Mouse (Mus musculus) midbrain, embryonic 13.5 days (tissue): ENCODE results near the gene Csad. TPM values are rescaled to one million over a fixed set of nuclear protein-coding genes. Genes with fewer than 3 reads are reported as not detected.
A peak's percentile ranks its signal among the peaks of the same experiment; 100 is the strongest.

Source experiments
- ATAC-seq: fragments of 200-750 bp; cut with Nextera tagmentation; 2 replicates; pipeline ENCODE4 v1.8.0; 2017; ENCODE audit warnings: mild to moderate bottlenecking, moderate TSS enrichment, moderate library complexity
- H3K27ac ChIP-seq: fragments of 300-500 bp; sonication (generic); 2 replicates; pipeline ENCODE4 v1.5.1; 2015; ENCODE audit warnings: inconsistent platforms, mild to moderate bottlenecking, moderate library complexity
- H3K27me3 ChIP-seq: fragments of 300-500 bp; sonication (generic); 2 replicates; pipeline ENCODE4 v1.6.1; 2015; ENCODE audit warnings: mild to moderate bottlenecking, inconsistent platforms
- H3K36me3 ChIP-seq: fragments of 300-500 bp; sonication (generic); 2 replicates; pipeline ENCODE4 v1.6.1; 2015; ENCODE audit warnings: mild to moderate bottlenecking, inconsistent platforms
- H3K4me1 ChIP-seq: fragments of 300-500 bp; sonication (generic); replicated peaks from 2 replicates; pipeline ENCODE4 v1.6.1; 2015; ENCODE audit warnings: inconsistent platforms
- H3K4me2 ChIP-seq: fragments of 300-500 bp; sonication (generic); replicated peaks from 2 replicates; pipeline ENCODE4 v1.6.1; 2015; ENCODE audit warnings: moderate library complexity, mild to moderate bottlenecking, inconsistent platforms
- H3K4me3 ChIP-seq: fragments of 300-500 bp; sonication (generic); replicated peaks from 2 replicates; pipeline ENCODE4 v1.5.1; 2015; ENCODE audit warnings: mild to moderate bottlenecking, inconsistent platforms
- H3K9ac ChIP-seq: fragments of 300-500 bp; sonication (generic); replicated peaks from 2 replicates; pipeline ENCODE4 v1.6.1; 2015; ENCODE audit warnings: mild to moderate bottlenecking, inconsistent platforms
- H3K9me3 ChIP-seq: fragments of 300-500 bp; sonication (generic); 2 replicates; pipeline ENCODE4 v1.6.1; 2016; ENCODE audit warnings: mild to moderate bottlenecking, inconsistent platforms
- WGBS: fragments of 180-500 bp; shearing (Covaris S2); methylation state at CpG from one replicate; pipeline ENCODE4 v1.1.7; 2015; 5-methylcytosine and 5-hydroxymethylcytosine counted together
- polyA plus RNA-seq: library from polyadenylated mRNA; unstranded; fragments of >200 nt; fragmentation: Nextera tagmentation; extraction: Ambion mirVana; gene quantifications from 2 replicates; pipeline ENCODE4 v1.2.1, GENCODE M21; 2015

Csad gene
- polyA plus RNA-seq, 1 experiment from 2014 or later = 37.9 TPM

DNA sequence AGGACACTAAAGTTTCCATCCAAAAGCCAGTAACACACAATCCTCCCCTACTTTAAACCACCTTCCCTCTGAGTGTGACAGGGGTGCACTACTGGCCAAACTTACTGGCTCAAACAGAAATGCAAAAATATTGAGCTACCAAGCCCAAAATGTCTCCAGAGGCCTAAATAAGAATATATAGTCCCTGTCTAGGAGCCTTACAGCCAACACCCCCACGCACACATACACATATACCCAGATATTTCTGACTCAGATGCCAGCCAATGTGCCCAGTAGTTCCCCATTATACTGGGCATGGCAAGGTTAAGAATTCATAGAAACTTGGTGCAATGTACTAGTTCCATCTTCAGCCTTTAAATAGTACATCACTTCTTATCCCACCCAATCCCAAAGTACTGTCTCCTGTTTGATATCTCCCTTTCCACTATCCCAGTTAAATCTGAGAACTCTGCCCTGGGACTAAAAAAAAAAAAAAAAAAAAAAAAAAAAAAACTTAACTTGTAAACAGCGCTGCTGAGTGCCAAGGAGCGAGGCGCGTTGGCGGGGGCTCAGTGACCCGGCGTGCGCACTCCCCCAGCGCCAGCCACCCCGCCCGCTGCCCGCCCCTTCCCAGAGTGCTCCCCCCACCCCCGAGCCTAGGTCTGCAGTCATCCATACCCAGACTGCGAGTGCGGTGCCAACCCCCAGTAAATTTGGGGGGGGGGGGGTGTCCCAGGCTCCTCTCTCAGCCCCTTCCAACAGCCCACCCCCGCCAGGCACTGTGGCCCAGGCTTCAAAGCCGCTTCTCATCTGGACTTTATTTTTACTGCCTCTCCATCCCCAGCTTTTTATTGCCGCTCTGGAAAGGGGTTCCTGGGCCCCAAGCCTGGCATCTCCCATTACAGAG, 40.0 kb upstream of the Csad start:
- Histone ChIP-seq H3K27ac (no peak overlapping the region), H3K4me2 (peak overlapping the region; percentile 94), H3K9me3 (no peaks in the 10 kb centered on the region), H3K4me1 (peaks cover 50% of the 10 kb centered on the region), H3K27me3 (peaks cover 85% of the 10 kb centered on the region), H3K9ac (no peak overlapping the region), H3K36me3 (no peaks in the 10 kb centered on the region), H3K4me3 (peak overlapping the region; percentile 53)
- ATAC-seq = no peak
- WGBS = 12% methylated on average over 17 of the region's 19 CpGs

- no peaks in the 10 kb centered on the region for H3K9me3 ChIP-seq
- peaks cover 41% of the 10 kb centered on the region for H3K4me1 ChIP-seq
- H3K27me3 ChIP-seq = peaks cover 79% of the 10 kb centered on the region
- ATAC-seq = no peak
- H3K4me3 ChIP-seq = no peak overlapping the region
- peak overlapping the region; percentile 10 for H3K4me2 ChIP-seq
- no peak overlapping the region for H3K9ac ChIP-seq
- H3K36me3 ChIP-seq = no peaks in the 10 kb centered on the region
- WGBS = 12% methylated on average over 22 of the region's 22 CpGs
- H3K27ac ChIP-seq = no peak overlapping the region
Observed at GRCm38 (mm10) chr15:102243229-102244190, 39.0 kb upstream of the Csad start.

DNA sequence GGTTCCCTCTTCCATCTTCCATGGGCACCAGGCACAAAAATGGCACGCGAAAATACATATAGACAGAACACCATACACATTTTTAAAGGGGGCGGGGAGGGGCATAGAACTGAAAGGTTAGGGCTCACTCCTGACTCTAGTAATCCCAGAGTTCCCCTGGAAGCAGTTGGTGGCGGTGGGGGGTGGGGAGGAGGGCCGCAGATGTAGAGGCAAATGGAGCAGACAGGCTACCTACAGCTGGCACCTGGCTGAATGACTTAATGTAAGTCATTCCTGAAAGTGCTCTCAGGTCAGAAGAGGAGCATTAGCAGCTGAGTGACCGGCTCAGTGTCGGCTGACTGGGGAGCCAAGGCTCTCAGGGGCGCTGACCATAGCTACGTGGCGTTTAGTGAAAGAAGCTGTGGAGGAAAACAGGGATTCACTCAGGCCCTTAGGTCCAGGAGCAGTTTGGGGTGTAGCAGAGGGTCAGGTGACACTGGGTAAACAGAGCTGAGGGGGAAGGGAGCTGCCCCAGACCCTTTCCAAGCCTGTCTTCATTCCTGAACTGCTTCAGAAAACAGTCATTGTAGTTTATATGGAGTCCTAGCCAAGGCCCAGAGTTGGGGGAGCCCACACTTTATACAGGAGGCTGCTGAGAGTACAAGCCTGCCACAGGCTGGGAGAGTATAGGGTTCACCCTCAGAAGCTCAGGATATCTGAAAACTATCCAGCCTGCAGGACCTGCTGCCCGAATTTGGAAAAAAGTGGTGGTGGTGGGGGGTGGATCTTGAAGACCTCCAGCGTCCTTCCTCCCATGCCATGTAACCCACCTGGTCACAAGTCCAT, 38.1 kb upstream of the Csad start:
- Histone ChIP-seq H3K4me1 (peaks cover 34% of the 10 kb centered on the region), H3K9me3 (no peaks in the 10 kb centered on the region), H3K27me3 (peaks cover 72% of the 10 kb centered on the region), H3K4me3 (no peak overlapping the region), H3K27ac (no peak overlapping the region), H3K9ac (no peak overlapping the region), H3K36me3 (no peaks in the 10 kb centered on the region), H3K4me2 (no peak overlapping the region)
- WGBS = 25% methylated on average over 12 of the region's 12 CpGs
- no peak for ATAC-seq

DNA sequence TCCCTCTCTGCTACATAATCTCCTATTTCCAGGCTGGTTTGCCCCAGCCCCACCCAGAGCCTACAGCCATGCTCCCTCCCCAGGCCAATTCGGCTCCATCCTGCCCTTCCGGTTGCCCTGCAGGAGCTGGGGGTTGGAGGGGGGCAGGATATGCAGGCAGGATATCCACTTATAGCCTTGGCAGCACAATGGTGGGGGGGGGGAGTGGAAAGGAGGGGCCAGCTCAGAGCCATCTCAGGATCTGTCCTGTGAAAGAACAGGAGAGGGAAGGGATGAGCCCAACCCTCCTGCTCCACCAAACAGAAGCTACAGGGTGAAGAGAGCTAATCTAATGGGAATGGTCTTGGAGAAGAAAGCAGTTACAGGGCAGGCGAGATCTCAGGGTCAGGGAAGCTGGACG, 36.1 kb upstream of the Csad start:
- Histone ChIP-seq H3K4me1 (peaks cover 20% of the 10 kb centered on the region), H3K4me2 (no peak overlapping the region), H3K36me3 (no peaks in the 10 kb centered on the region), H3K9ac (no peak overlapping the region), H3K9me3 (no peaks in the 10 kb centered on the region), H3K27ac (no peak overlapping the region), H3K27me3 (peaks cover 62% of the 10 kb centered on the region), H3K4me3 (no peak overlapping the region)
- no peak for ATAC-seq
- WGBS = 81% methylated on average over 4 of the region's 4 CpGs

DNA sequence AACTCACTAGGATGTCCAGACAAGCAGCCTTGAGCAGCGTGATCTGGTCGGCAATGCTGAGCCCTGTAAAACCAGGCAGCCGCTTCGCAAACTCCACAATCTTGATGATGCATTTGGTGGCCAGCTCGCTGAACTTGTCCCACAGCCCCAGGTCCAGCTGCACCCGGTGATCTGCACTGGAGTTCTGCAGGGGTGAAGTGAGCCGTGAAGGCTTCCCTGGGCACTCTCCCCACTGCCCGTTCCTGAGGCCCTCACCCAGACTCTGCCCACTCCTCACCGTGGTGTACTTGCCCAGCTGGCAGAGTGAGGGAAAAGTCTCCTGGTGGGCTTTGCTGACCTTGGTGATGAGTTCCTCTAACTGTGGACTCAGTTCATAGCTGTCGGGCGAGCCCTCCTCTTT, 35.3 kb upstream of the Csad start:
- Histone ChIP-seq H3K9ac (no peak overlapping the region), H3K4me3 (no peak overlapping the region), H3K4me1 (peaks cover 20% of the 10 kb centered on the region), H3K4me2 (no peak overlapping the region), H3K27me3 (peaks cover 54% of the 10 kb centered on the region), H3K36me3 (no peaks in the 10 kb centered on the region), H3K9me3 (no peaks in the 10 kb centered on the region), H3K27ac (no peak overlapping the region)
- WGBS = 73% methylated on average over 11 of the region's 11 CpGs
- no peak for ATAC-seq

GRCm38 (mm10) chr15:102239260-102239590, 34.7 kb upstream of the Csad start:
- Histone ChIP-seq H3K9ac (no peak overlapping the region), H3K4me3 (no peak overlapping the region), H3K27ac (no peak overlapping the region), H3K27me3 (peaks cover 48% of the 10 kb centered on the region), H3K4me1 (peaks cover 18% of the 10 kb centered on the region), H3K9me3 (no peaks in the 10 kb centered on the region), H3K4me2 (no peak overlapping the region), H3K36me3 (no peaks in the 10 kb centered on the region)
- ATAC-seq = peak; percentile 83
- 11% methylated on average over 9 of the region's 9 CpGs for WGBS

DNA sequence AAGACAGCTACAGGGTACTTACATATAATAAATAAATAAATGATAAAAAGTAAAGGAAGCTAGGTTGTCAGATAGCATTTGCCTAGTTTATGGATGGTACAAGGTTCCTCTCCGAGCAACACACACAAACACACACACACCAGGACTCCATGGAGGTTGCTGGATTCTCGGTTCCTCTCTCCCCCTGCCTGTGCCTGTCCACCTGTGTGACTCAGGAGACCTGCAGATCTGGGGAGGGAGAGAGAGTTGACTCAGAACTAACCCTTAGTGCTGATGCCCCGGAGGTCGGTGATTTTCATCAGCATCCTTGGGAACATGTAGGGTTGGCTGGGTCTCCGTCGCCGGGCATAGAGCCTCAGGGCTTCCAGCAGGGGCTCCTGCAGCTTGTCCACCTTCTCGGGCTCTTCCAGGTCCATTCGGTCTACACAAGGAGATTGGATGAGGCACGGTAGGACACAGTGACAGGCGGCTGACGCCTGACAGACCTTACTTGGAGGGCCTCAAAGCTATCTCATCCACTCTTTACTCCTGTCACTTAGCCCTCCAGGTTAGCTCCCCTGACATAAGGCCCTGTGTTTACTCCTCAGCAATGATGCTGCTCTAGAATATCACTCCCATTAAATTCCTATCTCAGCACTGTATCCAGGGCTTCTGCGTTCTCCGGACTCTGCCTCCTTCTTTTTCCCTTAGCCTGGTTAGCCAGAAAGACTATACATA, 34.2 kb upstream of the Csad start:
- 87% methylated on average over 14 of the region's 14 CpGs for WGBS
- no peak for ATAC-seq
- Histone ChIP-seq H3K9ac (0 out of 2 replicates have a peak overlapping the region, but pooled peaks have one; percentile 47), H3K4me2 (no peak overlapping the region), H3K27me3 (peaks cover 43% of the 10 kb centered on the region), H3K27ac (no peak overlapping the region), H3K4me3 (no peak overlapping the region), H3K4me1 (peaks cover 16% of the 10 kb centered on the region), H3K36me3 (no peaks in the 10 kb centered on the region), H3K9me3 (no peaks in the 10 kb centered on the region)

DNA sequence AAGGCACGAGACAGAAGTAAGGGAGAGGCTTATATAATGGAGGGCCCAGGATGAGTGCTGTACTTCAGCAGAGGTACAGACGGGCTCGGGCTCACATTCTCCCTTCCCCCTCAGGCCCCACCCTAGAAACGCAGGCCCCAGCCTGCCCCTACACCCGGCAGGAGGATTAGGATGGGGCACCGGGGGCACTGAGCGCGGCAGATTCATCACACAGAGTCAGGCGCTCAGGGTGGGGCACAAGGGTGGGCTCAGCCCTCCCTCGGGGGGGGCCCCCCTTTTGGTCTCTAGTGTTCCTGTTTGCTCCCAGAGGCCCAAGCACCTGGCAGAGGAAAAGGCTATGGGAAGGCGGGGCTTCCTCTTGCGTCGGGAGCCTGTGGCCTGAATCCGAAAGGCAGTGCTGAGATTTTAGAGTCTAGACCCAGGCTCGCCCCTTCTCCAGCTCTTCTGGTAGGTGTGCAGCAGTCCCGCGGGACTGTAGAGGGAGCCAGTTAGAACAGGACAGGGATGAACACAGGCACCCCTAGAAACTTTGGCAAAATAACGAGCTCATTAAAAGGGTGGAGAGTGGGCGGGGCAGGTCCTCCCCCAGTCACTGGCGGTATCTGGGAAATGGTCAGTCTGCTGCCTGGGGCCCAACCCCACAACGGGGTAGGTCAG, 31.0 kb upstream of the Csad start:
- Histone ChIP-seq H3K4me3 (no peak overlapping the region), H3K27me3 (peaks cover 12% of the 10 kb centered on the region), H3K27ac (no peak overlapping the region), H3K4me2 (peak overlapping the region; percentile 30), H3K9ac (peak overlapping the region; percentile 44), H3K9me3 (no peaks in the 10 kb centered on the region), H3K36me3 (no peaks in the 10 kb centered on the region), H3K4me1 (peaks cover 10% of the 10 kb centered on the region)
- ATAC-seq = peak; percentile 37; the same call in 1 of the 2 replicates
- 17% methylated on average over 21 of the region's 21 CpGs for WGBS

GRCm38 (mm10) chr15:102233896-102234295, 29.4 kb upstream of the Csad start:
- no peaks in the 10 kb centered on the region for H3K36me3 ChIP-seq
- H3K4me3 ChIP-seq = no peak overlapping the region
- H3K27me3 ChIP-seq = peaks cover 6% of the 10 kb centered on the region
- no peak for ATAC-seq
- H3K4me2 ChIP-seq = no peak overlapping the region
- no peaks in the 10 kb centered on the region for H3K9me3 ChIP-seq
- 22% methylated on average over 2 of the region's 2 CpGs for WGBS
- no peak overlapping the region for H3K9ac ChIP-seq
- no peak overlapping the region for H3K27ac ChIP-seq
- peaks cover 10% of the 10 kb centered on the region for H3K4me1 ChIP-seq

DNA sequence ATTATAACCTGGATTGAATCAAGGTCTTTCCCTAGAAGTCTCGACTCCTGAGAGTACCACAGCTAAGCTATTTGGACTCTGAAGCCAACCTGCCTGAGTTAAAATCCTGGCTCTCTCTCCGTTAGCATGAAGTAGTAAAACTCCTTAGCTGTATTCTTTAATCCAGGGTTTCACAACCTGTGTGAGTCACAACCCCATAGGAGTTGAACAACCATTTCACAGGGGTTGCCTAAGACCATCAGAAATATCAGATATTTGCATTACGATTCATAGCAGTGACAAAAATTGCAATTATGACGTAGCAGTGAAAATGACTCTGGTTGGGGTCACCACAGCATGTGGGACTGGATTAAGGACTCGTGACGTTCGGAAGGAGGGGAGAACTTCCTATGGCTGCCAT, 28.2 kb upstream of the Csad start:
- Histone ChIP-seq H3K4me3 (no peak overlapping the region), H3K4me1 (peaks cover 10% of the 10 kb centered on the region), H3K27me3 (peaks cover 3% of the 10 kb centered on the region; the same call in 1 of the 2 replicates), H3K9ac (no peak overlapping the region), H3K4me2 (no peak overlapping the region), H3K36me3 (no peaks in the 10 kb centered on the region), H3K9me3 (no peaks in the 10 kb centered on the region), H3K27ac (no peak overlapping the region)
- no peak for ATAC-seq
- WGBS = 88% methylated on average over 7 of the region's 7 CpGs

- 55% methylated on average over 6 of the region's 6 CpGs for WGBS
- no peak within 1 kb of the TSS for H3K4me2 ChIP-seq
- no peak within 1 kb of the TSS for H3K9ac ChIP-seq
- H3K4me1 ChIP-seq = peaks cover 10% of the 10 kb centered on the region
- H3K9me3 ChIP-seq = no peaks in the 10 kb centered on the region
- H3K27ac ChIP-seq = no peak within 1 kb of the TSS
- no peaks in the 10 kb centered on the region for H3K36me3 ChIP-seq
- H3K27me3 ChIP-seq = peaks cover 3% of the 10 kb centered on the region; the same call in 1 of the 2 replicates
- no peak for ATAC-seq
- no peak within 1 kb of the TSS for H3K4me3 ChIP-seq
Observed at GRCm38 (mm10) chr15:102231748-102232147, 27.2 kb upstream of the Csad start, which contains the start of gene Itgb7. Gene Itgb7 (minus strand): TSS chr15:102231944.
